Mouse (Mus musculus): ENCODE results near the gene Ing1.
A peak's percentile ranks its signal among the peaks of the same experiment; 100 is the strongest.

Ing1 gene

GRCm38 (mm10) chr8:11592296-11592695 lies 36.9 kb downstream of the Ing1 start:
- DNase-seq = no peak

DNA sequence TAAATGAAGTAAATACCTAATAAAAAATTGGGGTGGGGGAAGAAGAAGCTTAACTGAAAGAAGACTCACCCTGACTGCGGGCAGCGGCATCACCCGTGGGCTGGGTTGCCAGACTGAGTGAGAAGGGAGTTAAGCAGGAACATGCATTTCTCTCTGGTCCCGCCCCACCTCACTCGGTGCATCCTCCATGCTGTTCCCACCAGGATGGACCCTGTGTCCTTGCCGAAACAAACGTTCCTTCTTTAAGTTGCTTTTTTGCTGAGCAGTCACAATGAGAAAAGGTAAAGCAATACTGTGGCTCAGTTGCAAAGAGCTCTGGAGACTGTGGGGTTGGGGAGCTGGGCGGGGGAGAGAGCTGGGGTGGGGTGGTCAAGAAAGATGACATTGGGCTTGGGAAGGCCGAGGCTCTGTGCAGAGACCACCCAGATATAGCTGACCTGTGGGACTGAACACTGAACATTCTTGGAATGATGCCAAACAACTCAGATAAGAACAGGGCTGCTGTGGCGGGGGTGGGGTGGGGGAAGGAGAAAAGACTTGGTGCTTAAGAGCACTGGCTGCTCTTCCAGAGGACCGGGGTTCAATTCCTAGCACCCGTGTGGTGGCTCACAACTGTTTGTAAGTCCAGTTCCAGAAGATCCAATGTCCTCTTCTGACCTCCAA lies 38.0 kb downstream of the Ing1 start:
- DNase-seq = no peak

- DNase-seq = no peak
Measured at GRCm38 (mm10) chr8:11600301-11600951, 45.1 kb downstream of the Ing1 start.

DNA sequence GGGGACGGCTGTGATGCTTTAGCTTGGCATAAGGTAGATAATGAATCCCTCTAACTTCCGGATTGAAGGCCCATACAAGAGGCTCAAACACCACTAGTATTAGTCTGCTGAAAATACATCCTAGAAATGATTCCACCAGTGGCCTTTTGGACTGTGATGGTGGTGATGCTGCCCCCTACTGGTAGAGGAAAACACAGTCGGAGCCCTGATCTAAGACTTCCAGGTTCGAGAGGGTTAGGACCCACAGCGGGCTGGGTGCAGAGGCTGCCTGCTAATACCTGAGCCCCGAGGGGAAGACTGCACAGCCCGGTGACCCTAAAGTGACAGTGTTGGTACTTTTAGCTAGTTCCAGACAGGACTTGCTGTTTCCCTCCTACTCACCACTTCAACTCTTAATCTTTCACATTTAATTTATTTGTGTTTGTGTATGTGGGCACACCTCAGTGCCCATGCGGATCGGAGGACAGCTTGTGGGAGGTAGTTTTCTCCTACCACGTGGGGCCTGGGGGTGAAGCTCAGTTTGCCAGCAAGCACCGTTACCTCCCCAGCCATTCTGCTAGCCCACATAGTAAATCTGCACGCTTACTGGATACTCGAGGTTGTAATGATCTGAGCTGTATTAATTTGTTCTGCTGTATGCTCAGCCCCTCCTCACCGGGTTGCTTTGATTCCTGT lies 46.8 kb downstream of the Ing1 start:
- DNase-seq = peak; percentile 58

DNA sequence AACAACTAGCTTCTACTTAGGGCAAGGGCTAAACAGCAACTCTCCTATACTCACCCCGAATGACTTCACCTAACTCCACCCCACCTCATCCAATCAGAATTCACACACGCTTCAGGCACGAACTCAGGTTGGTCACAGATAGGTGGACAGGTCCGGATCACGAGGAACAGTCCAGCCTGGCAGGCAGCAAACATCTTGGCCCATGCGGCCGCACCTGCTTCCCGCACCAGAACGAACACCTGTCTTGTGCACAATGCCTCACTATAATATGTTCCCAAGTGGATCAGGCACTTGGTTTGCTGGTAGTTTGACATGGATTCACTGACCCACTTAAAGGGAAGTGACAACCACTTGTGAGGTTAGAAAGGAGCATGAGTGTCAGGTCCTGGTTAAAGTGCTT lies 53.5 kb downstream of the Ing1 start:
- no peak for DNase-seq

All from right cerebral cortex, postnatal 4 days (tissue).